Mouse (Mus musculus): ENCODE measurements at regions not wholly inside any gene's neighbourhood (a gene's known extent, or its start where the extent isn't known, plus 50 kb on each side); places are given as distances from the start of the nearest gene placed in this dataset.

GRCm38 (mm10) chr1:62902931-62903453 lies 199.9 kb downstream of the Nrp2 start:
- Histone ChIP-seq H3K4me2 (replicated peaks; ENCODE audit: low read depth, low read length) (no peak overlapping the region), H3K36me3 (ENCODE audit: insufficient read depth, low read length) (no peaks in the 10 kb centered on the region), H3K4me1 (ENCODE audit: insufficient read depth, low read length) (0 out of 2 replicates have a peak, but pooled peaks cover 3% of the 10 kb centered on the region), H3K9ac (replicated peaks; ENCODE audit: low read length) (no peak overlapping the region), H3K27me3 (ENCODE audit: insufficient read depth, low read length) (no peaks in the 10 kb centered on the region), H3K9me3 (ENCODE audit: low read length) (no peaks in the 10 kb centered on the region), H3K27ac (ENCODE audit: low read length) (no peak overlapping the region), H3K4me3 (ENCODE audit: low read length) (no peak overlapping the region)
- WGBS: 83% methylated on average over 6 of the region's 6 CpGs
- ATAC-seq (ENCODE audit: low FRiP score, low TSS enrichment): no peak

- no peaks in the 10 kb centered on the region for H3K27me3 ChIP-seq (ENCODE audit: insufficient read depth, low read length)
- WGBS: 49% methylated on average over 9 of the region's 9 CpGs
These were observed 202.7 kb downstream of the Nrp2 start for GRCm38 (mm10) chr1:62905739-62906138.

GRCm38 (mm10) chr1:62907243-62907642 lies 204.2 kb downstream of the Nrp2 start:
- no peaks in the 10 kb centered on the region for H3K27me3 ChIP-seq (ENCODE audit: insufficient read depth, low read length)
- H3K4me3 ChIP-seq (ENCODE audit: low read length): no peak overlapping the region
- no peaks in the 10 kb centered on the region for H3K9me3 ChIP-seq (ENCODE audit: low read length)
- 87% methylated on average over 10 of the region's 10 CpGs for whole genome bisulfite sequencing
- no peak for ATAC-seq (ENCODE audit: low FRiP score, low TSS enrichment)
- no peak overlapping the region for H3K27ac ChIP-seq (ENCODE audit: low read length)
- H3K4me2 ChIP-seq (replicated peaks; ENCODE audit: low read depth, low read length): no peak overlapping the region
- H3K9ac ChIP-seq (replicated peaks; ENCODE audit: low read length): no peak overlapping the region
- no peaks in the 10 kb centered on the region for H3K36me3 ChIP-seq (ENCODE audit: insufficient read depth, low read length)
- no peaks in the 10 kb centered on the region for H3K4me1 ChIP-seq (ENCODE audit: insufficient read depth, low read length)

More at GRCm38 (mm10) chr1:62905739-62906138, 202.7 kb downstream of the Nrp2 start:
- no peaks in the 10 kb centered on the region for H3K9me3 ChIP-seq (ENCODE audit: low read length)
- H3K27ac ChIP-seq (ENCODE audit: low read length): no peak overlapping the region
- H3K36me3 ChIP-seq (ENCODE audit: insufficient read depth, low read length): no peaks in the 10 kb centered on the region
- H3K9ac ChIP-seq (replicated peaks; ENCODE audit: low read length): no peak overlapping the region
- no peak overlapping the region for H3K4me3 ChIP-seq (ENCODE audit: low read length)
- no peak overlapping the region for H3K4me2 ChIP-seq (replicated peaks; ENCODE audit: low read depth, low read length)
- ATAC-seq (ENCODE audit: low FRiP score, low TSS enrichment): no peak
- 0 out of 2 replicates have a peak, but pooled peaks cover under 1% of the 10 kb centered on the region for H3K4me1 ChIP-seq (ENCODE audit: insufficient read depth, low read length)

Measured in kidney, embryonic 16.5 days (tissue).